Mouse (Mus musculus): ENCODE data around the gene Nagk. TPM values are rescaled to one million over a fixed set of nuclear protein-coding genes. Genes with fewer than 3 reads are reported as not detected.
"Not testable (repeated sequence)": the region's sequence is repeated elsewhere in the genome, so short reads cannot be mapped to it uniquely, and the experiment has no call there.

Gene Nagk
- polyA plus RNA-seq, 1 experiment: 0.22 TPM

DNA sequence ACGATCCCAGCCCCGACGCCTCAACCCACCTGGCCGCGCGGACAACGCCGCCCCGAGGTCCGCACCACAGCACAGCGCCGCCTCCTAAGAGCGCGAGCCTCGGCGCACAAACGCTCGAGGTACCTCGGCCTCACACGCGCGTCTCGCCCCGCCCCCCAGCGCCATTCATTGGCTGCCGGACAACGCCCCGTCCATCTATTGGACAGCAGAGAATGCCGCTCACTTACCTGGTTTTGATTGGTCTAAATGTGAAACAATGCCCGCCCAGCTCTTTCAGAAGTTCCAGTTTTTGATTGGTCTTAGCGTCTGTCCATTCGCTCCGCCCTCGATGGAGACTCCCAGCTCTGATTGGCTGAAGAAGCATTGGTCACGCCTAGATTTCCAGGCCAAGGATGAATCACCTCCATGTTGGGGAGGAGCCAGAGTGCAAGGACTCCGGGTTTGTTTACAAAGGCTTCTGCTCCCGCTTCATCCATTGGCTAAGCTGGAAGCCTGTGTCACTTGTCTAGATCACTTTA lies 36.9 kb downstream of the Nagk start, which contains the start of gene Paip2b:
Paip2b (minus strand) TSS at position 136 of the 518 bp plus-strand sequence.
- TF ChIP-seq TAL1 (IDR thresholded peaks at IDR 0.05; ENCODE audit: low read length) (no peak), GATA1 (IDR thresholded peaks at IDR 0.05; ENCODE audit: low read length) (no peak)
- Histone ChIP-seq H3K36me3 (ENCODE audit: control insufficient read depth) (no peaks in the 10 kb centered on the region), H3K4me1 (ENCODE audit: control insufficient read depth) (peaks cover 19% of the 10 kb centered on the region), H3K4me3 (replicated peaks) (peak within 1 kb of the TSS; percentile 74), H3K9me3 (ENCODE audit: control insufficient read depth, low read length) (no peaks in the 10 kb centered on the region), H3K27me3 (ENCODE audit: control insufficient read depth) (no peaks in the 10 kb centered on the region)

- H3K4me3 ChIP-seq (replicated peaks): peak overlapping the region; percentile 74
- not testable (repeated sequence) for H3K27me3 ChIP-seq (ENCODE audit: control insufficient read depth)
- H3K4me1 ChIP-seq (ENCODE audit: control insufficient read depth): peaks cover 19% of the 10 kb centered on the region
Observed at GRCm38 (mm10) chr6:83832393-83832792, 37.6 kb downstream of the Nagk start.

GRCm38 (mm10) chr6:83836826-83837225 lies 42.0 kb downstream of the Nagk start:
- H3K36me3 ChIP-seq (ENCODE audit: control insufficient read depth): no peaks in the 10 kb centered on the region
- TF ChIP-seq GATA1 (IDR thresholded peaks at IDR 0.05; ENCODE audit: low read length) (no peak), TAL1 (IDR thresholded peaks at IDR 0.05; ENCODE audit: low read length) (no peak)
- no peaks in the 10 kb centered on the region for H3K27me3 ChIP-seq (ENCODE audit: control insufficient read depth)
- no peaks in the 10 kb centered on the region for H3K9me3 ChIP-seq (ENCODE audit: control insufficient read depth, low read length)
- no peak overlapping the region for H3K4me3 ChIP-seq (replicated peaks)
- H3K4me1 ChIP-seq (ENCODE audit: control insufficient read depth): peaks cover 8% of the 10 kb centered on the region

More at GRCm38 (mm10) chr6:83832393-83832792, 37.6 kb downstream of the Nagk start:
- H3K9me3 ChIP-seq (ENCODE audit: control insufficient read depth, low read length); H3K36me3 ChIP-seq (ENCODE audit: control insufficient read depth): not testable (repeated sequence)

DNA sequence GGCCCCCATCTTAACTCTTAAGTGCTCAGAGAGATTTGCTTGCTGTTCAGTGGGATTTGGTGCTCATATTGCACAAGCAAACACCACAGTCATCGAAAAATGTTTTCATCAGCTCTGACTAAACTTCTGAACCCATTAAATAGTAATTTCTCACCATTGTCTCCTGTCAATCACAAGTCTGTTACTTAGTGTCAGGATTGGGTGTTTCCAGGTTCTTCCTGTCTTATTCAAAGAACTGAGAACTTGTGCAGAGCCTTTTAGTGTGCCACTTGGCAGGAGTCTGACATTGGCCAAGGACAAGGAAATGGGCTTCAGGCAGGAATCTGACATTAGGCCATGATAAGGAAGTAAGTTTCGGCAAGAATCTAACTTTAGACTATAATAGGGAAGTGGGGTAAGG lies 43.3 kb downstream of the Nagk start:
- TF ChIP-seq GATA1 (IDR thresholded peaks at IDR 0.05; ENCODE audit: low read length): no peak
- no peak for TF ChIP-seq TAL1 (IDR thresholded peaks at IDR 0.05; ENCODE audit: low read length)
- Histone ChIP-seq H3K36me3 (ENCODE audit: control insufficient read depth) (no peaks in the 10 kb centered on the region), H3K4me1 (ENCODE audit: control insufficient read depth) (no peaks in the 10 kb centered on the region), H3K4me3 (replicated peaks) (no peak overlapping the region), H3K27me3 (ENCODE audit: control insufficient read depth) (no peaks in the 10 kb centered on the region), H3K9me3 (ENCODE audit: control insufficient read depth, low read length) (no peaks in the 10 kb centered on the region)

- TF ChIP-seq TAL1 (IDR thresholded peaks at IDR 0.05; ENCODE audit: low read length): no peak
- no peak for TF ChIP-seq GATA1 (IDR thresholded peaks at IDR 0.05; ENCODE audit: low read length)
- H3K4me1 ChIP-seq (ENCODE audit: control insufficient read depth): no peaks in the 10 kb centered on the region
- H3K27me3 ChIP-seq (ENCODE audit: control insufficient read depth): no peaks in the 10 kb centered on the region
- H3K9me3 ChIP-seq (ENCODE audit: control insufficient read depth, low read length): no peaks in the 10 kb centered on the region
- H3K36me3 ChIP-seq (ENCODE audit: control insufficient read depth): no peaks in the 10 kb centered on the region
- no peak overlapping the region for H3K4me3 ChIP-seq (replicated peaks)
Observed at GRCm38 (mm10) chr6:83840086-83840485, 45.3 kb downstream of the Nagk start.

DNA sequence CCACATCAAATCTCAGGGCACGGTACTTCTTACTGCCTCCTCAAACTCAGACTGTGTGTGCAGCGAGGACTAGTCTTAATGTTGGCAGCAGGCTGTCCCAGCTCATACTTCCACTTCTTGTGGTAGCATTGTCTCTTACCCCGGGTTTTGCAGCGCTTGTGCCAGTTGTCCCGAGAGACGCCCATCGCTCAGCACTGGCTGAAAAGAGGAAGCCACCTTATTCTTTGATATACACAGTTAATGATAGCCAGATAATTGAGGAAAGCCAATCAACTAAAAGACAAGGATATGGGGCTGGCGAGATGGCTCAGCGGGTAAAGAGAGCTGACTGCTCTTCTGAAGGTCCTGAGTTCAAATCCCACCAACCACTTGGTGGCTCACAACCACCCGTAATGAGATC lies 50.1 kb downstream of the Nagk start:
- no peaks in the 10 kb centered on the region for H3K4me1 ChIP-seq (ENCODE audit: control insufficient read depth)
- no peaks in the 10 kb centered on the region for H3K27me3 ChIP-seq (ENCODE audit: control insufficient read depth)
- H3K4me3 ChIP-seq (replicated peaks): no peak overlapping the region
- H3K36me3 ChIP-seq (ENCODE audit: control insufficient read depth): no peaks in the 10 kb centered on the region
- no peak for TF ChIP-seq TAL1 (IDR thresholded peaks at IDR 0.05; ENCODE audit: low read length)
- no peak for TF ChIP-seq GATA1 (IDR thresholded peaks at IDR 0.05; ENCODE audit: low read length)
- no peaks in the 10 kb centered on the region for H3K9me3 ChIP-seq (ENCODE audit: control insufficient read depth, low read length)

DNA sequence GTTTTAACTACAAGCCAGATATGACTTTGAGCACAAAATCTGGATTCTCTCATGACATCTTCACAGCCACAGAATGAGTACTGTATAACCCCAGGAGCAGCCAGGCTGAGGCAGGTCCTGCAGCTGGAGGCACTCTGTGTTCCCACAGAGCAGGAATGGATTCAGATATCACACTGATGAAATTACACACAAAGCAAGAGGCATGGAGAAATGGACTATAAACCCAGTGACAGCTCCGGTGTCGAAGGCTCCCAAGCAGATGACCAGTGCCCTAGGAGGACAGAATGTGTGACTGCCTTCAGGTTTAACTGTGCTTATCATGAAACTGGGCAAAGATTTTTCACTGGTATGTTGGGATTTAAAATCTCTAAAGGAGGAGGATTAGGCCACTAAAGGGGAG lies 51.4 kb downstream of the Nagk start:
- TF ChIP-seq TAL1 (IDR thresholded peaks at IDR 0.05; ENCODE audit: low read length): no peak
- H3K27me3 ChIP-seq (ENCODE audit: control insufficient read depth): no peaks in the 10 kb centered on the region
- no peak overlapping the region for H3K4me3 ChIP-seq (replicated peaks)
- no peaks in the 10 kb centered on the region for H3K36me3 ChIP-seq (ENCODE audit: control insufficient read depth)
- H3K4me1 ChIP-seq (ENCODE audit: control insufficient read depth): no peaks in the 10 kb centered on the region
- H3K9me3 ChIP-seq (ENCODE audit: control insufficient read depth, low read length): no peaks in the 10 kb centered on the region

- no peaks in the 10 kb centered on the region for H3K36me3 ChIP-seq (ENCODE audit: control insufficient read depth)
- no peaks in the 10 kb centered on the region for H3K9me3 ChIP-seq (ENCODE audit: control insufficient read depth, low read length)
- no peak for TF ChIP-seq TAL1 (IDR thresholded peaks at IDR 0.05; ENCODE audit: low read length)
- TF ChIP-seq GATA1 (IDR thresholded peaks at IDR 0.05; ENCODE audit: low read length): no peak
- no peaks in the 10 kb centered on the region for H3K4me1 ChIP-seq (ENCODE audit: control insufficient read depth)
- H3K27me3 ChIP-seq (ENCODE audit: control insufficient read depth): no peaks in the 10 kb centered on the region
- no peak overlapping the region for H3K4me3 ChIP-seq (replicated peaks)
Observed at GRCm38 (mm10) chr6:83849446-83849845, 54.7 kb downstream of the Nagk start.

Other genes with a start within 250 kb of the Nagk start
- 0.06 and 0.10 TPM in 2 replicates for gene Stambp, start 222.3 kb upstream of the Nagk start, polyA plus RNA-seq (2012)
- gene Clec4f, start 138.8 kb upstream of the Nagk start, polyA plus RNA-seq (2012): 0.06 and 0.13 TPM in 2 replicates
- not detected in 2 replicates for gene Cd207, start 117.1 kb upstream of the Nagk start, polyA plus RNA-seq (2012)
- gene Vax2, start 83.7 kb upstream of the Nagk start, polyA plus RNA-seq (2012): not detected in 2 replicates
- not detected in 2 replicates for gene Atp6v1b1, start 52.0 kb upstream of the Nagk start, polyA plus RNA-seq (2012)
- not detected in 2 replicates for gene Ankrd53, start 32.3 kb upstream of the Nagk start, polyA plus RNA-seq (2012)
- 2.3 and 2.7 TPM in 2 replicates for gene Tex261, start 19.2 kb upstream of the Nagk start, polyA plus RNA-seq (2012)
- gene Paip2b, start 36.8 kb downstream of the Nagk start, polyA plus RNA-seq (2012): 0.13 and 0.42 TPM in 2 replicates
- 0.13 and 0.57 TPM in 2 replicates for gene Zfp638, start 72.1 kb downstream of the Nagk start, polyA plus RNA-seq (2012)
- gene Dysf, start 213.6 kb downstream of the Nagk start, polyA plus RNA-seq (2012): 0.09 and 0.17 TPM in 2 replicates